Mouse (Mus musculus): ENCODE data around the gene Pde1a.

Gene Pde1a

GRCm38 (mm10) chr2:80038642-80039445 lies 90.4 kb downstream of the Pde1a start:
- no peak for DNase-seq

- DNase-seq, result no peak
Measured at GRCm38 (mm10) chr2:80037971-80038370, 91.3 kb downstream of the Pde1a start.

GRCm38 (mm10) chr2:80029051-80029450 lies 100.2 kb downstream of the Pde1a start:
- no peak for DNase-seq

- no peak for DNase-seq
Measured at GRCm38 (mm10) chr2:80026053-80026452, 103.2 kb downstream of the Pde1a start.

- DNase-seq, result no peak
Measured at GRCm38 (mm10) chr2:80025597-80025996, 103.7 kb downstream of the Pde1a start.

- no peak for DNase-seq
Measured at GRCm38 (mm10) chr2:80025038-80025437, 104.2 kb downstream of the Pde1a start.

- no peak for DNase-seq
Measured at GRCm38 (mm10) chr2:80014161-80014560, 115.1 kb downstream of the Pde1a start.

GRCm38 (mm10) chr2:80013060-80013459 lies 116.2 kb downstream of the Pde1a start:
- no peak for DNase-seq

GRCm38 (mm10) chr2:79999168-79999567 lies 130.1 kb downstream of the Pde1a start:
- DNase-seq, result no peak

- DNase-seq, result no peak
Measured at GRCm38 (mm10) chr2:79998460-79998859, 130.8 kb downstream of the Pde1a start.

- DNase-seq, result no peak
Measured at GRCm38 (mm10) chr2:79991642-79992041, 137.6 kb downstream of the Pde1a start.

- no peak for DNase-seq
Measured at GRCm38 (mm10) chr2:79983778-79984177, 145.5 kb downstream of the Pde1a start.

- DNase-seq, result no peak
Measured at GRCm38 (mm10) chr2:79983222-79983632, 146.0 kb downstream of the Pde1a start.

GRCm38 (mm10) chr2:79981781-79982180 lies 147.5 kb downstream of the Pde1a start:
- DNase-seq, result no peak

GRCm38 (mm10) chr2:79978992-79979391 lies 150.3 kb downstream of the Pde1a start:
- no peak for DNase-seq

GRCm38 (mm10) chr2:79977259-79977658 lies 152.0 kb downstream of the Pde1a start:
- no peak for DNase-seq

GRCm38 (mm10) chr2:79975947-79976346 lies 153.3 kb downstream of the Pde1a start:
- no peak for DNase-seq

- DNase-seq, result no peak
Measured at GRCm38 (mm10) chr2:79972271-79972670, 157.0 kb downstream of the Pde1a start.

GRCm38 (mm10) chr2:79969594-79969993 lies 159.7 kb downstream of the Pde1a start:
- DNase-seq, result no peak

- no peak for DNase-seq
Measured at GRCm38 (mm10) chr2:79966681-79967506, 162.4 kb downstream of the Pde1a start.

- DNase-seq, result no peak
Measured at GRCm38 (mm10) chr2:79966086-79966485, 163.2 kb downstream of the Pde1a start.

- no peak for DNase-seq
Measured at GRCm38 (mm10) chr2:79964964-79965363, 164.3 kb downstream of the Pde1a start.

GRCm38 (mm10) chr2:79961421-79961820 lies 167.8 kb downstream of the Pde1a start:
- no peak for DNase-seq

All from right cerebral cortex, postnatal 14 days (tissue).